Mouse (Mus musculus): Measurements from ENCODE around the gene Il7r. TPM values are rescaled to one million over a fixed set of nuclear protein-coding genes. Genes with fewer than 3 reads are reported as not detected.

Il7r gene
- polyA plus RNA-seq, 1 experiment from 2014 or later: 0.99 TPM

Other genes starting within 250 kb of the Il7r start
- gene Ugt3a2, start 194.6 kb downstream of the Il7r start, polyA plus RNA-seq (2015; fragmentation: Nextera tagmentation; extraction: Ambion mirVana): not detected in 2 replicates
- 11.8 and 12.3 TPM in 2 replicates for gene Capsl, start 94.1 kb downstream of the Il7r start, polyA plus RNA-seq (2015; fragmentation: Nextera tagmentation; extraction: Ambion mirVana)
- gene Spef2, start 218.7 kb upstream of the Il7r start, polyA plus RNA-seq (2015; fragmentation: Nextera tagmentation; extraction: Ambion mirVana): 0.21 and 0.32 TPM in 2 replicates